Mouse (Mus musculus): ENCODE measurements around the gene Usp3. TPM values are rescaled to one million over a fixed set of nuclear protein-coding genes. Genes with fewer than 3 reads are reported as not detected.

Gene Usp3
- polyA plus RNA-seq, 1 experiment from 2014 or later: 42.7 TPM

DNA sequence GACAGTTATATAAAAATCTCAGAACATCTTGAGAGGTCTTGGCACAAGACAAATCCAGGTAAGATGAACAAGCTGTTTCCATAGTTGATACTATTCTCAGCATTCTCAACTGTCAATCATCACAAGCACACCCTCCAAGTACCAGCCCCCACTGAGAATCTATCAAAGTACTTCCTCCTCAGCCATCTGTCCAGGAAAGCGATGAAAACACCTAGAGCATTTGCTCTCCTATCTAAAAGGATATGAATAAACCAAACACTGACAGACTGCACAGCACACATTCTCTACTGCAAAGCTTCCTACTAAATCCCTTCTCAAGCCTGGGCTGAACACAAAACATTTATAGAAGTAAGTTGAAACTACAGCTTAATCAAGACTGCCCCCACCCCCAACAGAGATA lies 6.4 kb downstream of the Usp3 start:
- Histone ChIP-seq H3K9ac (ENCODE audit: low read length) (no peak overlapping the region), H3K27ac (ENCODE audit: low read length) (peak overlapping the region; percentile 55; the same call in 1 of the 2 replicates), H3K4me1 (ENCODE audit: control insufficient read depth, insufficient read depth, low read length) (peaks cover 28% of the 10 kb centered on the region), H3K36me3 (ENCODE audit: control insufficient read depth, insufficient read depth) (no peaks in the 10 kb centered on the region), H3K4me2 (ENCODE audit: low read depth, low read length) (peak overlapping the region; percentile 7), H3K9me3 (replicated peaks; ENCODE audit: control insufficient read depth, low read length) (no peaks in the 10 kb centered on the region), H3K27me3 (ENCODE audit: control insufficient read depth, insufficient read depth, low read length) (no peaks in the 10 kb centered on the region), H3K4me3 (ENCODE audit: low read length) (no peak overlapping the region)
- 0 out of 2 replicates have a peak, but pooled peaks have one; percentile 37 for ATAC-seq (replicated peaks; ENCODE audit: extremely low read depth, insufficient read depth, low FRiP score)
- WGBS: 8% methylated on average over 1 of the region's 1 CpGs

DNA sequence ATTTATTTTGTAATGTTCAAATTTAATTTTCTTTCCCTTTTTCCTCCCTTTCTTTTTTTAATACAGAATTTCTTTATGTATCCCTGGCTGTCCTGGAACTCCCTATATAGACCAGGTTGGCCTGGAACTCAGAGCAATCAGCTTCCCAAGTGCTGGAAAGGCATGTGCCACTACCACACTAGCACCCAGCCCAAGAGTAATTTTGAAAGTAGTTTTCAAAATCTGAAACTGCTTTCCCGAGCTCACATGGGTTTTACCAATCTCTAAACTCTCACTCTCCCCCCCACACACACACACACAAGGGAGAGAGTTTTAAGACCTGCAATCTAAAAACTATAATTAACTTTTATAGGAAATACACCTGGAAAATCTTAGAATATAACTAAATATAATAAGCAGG lies 7.8 kb downstream of the Usp3 start:
- no peak overlapping the region for H3K9ac ChIP-seq (ENCODE audit: low read length)
- 44% methylated on average over 1 of the region's 1 CpGs for WGBS
- H3K9me3 ChIP-seq (replicated peaks; ENCODE audit: control insufficient read depth, low read length): no peaks in the 10 kb centered on the region
- H3K4me1 ChIP-seq (ENCODE audit: control insufficient read depth, insufficient read depth, low read length): peaks cover 18% of the 10 kb centered on the region
- H3K27ac ChIP-seq (ENCODE audit: low read length): no peak overlapping the region
- ATAC-seq (replicated peaks; ENCODE audit: extremely low read depth, insufficient read depth, low FRiP score): no peak
- H3K4me2 ChIP-seq (ENCODE audit: low read depth, low read length): no peak overlapping the region
- H3K4me3 ChIP-seq (ENCODE audit: low read length): no peak overlapping the region
- no peaks in the 10 kb centered on the region for H3K27me3 ChIP-seq (ENCODE audit: control insufficient read depth, insufficient read depth, low read length)
- no peaks in the 10 kb centered on the region for H3K36me3 ChIP-seq (ENCODE audit: control insufficient read depth, insufficient read depth)

DNA sequence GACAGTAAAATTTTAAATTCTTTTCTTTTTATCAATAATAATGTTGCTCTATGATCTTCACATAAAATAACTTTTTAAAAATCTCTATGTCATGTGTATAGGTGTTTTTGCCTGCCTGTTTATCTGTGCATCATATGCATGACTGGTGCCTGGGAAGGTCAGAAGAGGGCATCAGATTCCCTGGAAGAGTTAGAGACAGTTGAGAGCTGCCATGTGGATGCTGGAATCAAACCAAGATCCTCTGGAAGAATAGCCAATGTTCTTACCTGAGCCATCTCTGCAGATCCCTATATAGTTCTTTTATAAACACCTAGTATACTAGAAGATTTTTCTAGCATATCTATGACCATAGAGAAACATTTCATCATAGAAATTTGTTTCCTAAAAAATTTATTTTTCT lies 8.8 kb downstream of the Usp3 start:
- Histone ChIP-seq H3K4me2 (ENCODE audit: low read depth, low read length) (no peak overlapping the region), H3K36me3 (ENCODE audit: control insufficient read depth, insufficient read depth) (no peaks in the 10 kb centered on the region), H3K27me3 (ENCODE audit: control insufficient read depth, insufficient read depth, low read length) (no peaks in the 10 kb centered on the region), H3K4me1 (ENCODE audit: control insufficient read depth, insufficient read depth, low read length) (peaks cover 17% of the 10 kb centered on the region), H3K4me3 (ENCODE audit: low read length) (no peak overlapping the region), H3K27ac (ENCODE audit: low read length) (no peak overlapping the region), H3K9me3 (replicated peaks; ENCODE audit: control insufficient read depth, low read length) (no peaks in the 10 kb centered on the region), H3K9ac (ENCODE audit: low read length) (no peak overlapping the region)
- ATAC-seq (replicated peaks; ENCODE audit: extremely low read depth, insufficient read depth, low FRiP score): no peak

DNA sequence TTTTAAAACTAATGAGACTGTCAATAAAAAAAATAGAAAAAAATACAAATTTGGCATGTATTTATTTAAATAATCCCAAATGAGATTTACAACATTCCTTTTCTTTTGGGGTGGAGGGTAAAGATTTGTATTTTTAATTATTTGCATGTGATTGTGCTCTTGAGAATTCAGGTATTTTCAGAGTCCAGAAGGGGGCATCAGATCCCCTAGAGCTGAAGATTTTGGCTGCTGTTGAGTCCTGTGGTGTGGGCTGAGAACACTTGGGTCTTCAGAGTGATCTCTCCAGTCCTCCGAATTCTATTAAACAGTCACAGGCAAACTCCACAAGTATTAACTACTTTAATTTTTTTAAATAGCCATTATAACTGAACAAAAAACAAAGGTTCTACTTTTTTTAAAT lies 9.7 kb downstream of the Usp3 start:
- Histone ChIP-seq H3K9ac (ENCODE audit: low read length) (no peak overlapping the region), H3K27ac (ENCODE audit: low read length) (no peak overlapping the region), H3K27me3 (ENCODE audit: control insufficient read depth, insufficient read depth, low read length) (no peaks in the 10 kb centered on the region), H3K4me2 (ENCODE audit: low read depth, low read length) (no peak overlapping the region), H3K9me3 (replicated peaks; ENCODE audit: control insufficient read depth, low read length) (no peaks in the 10 kb centered on the region), H3K36me3 (ENCODE audit: control insufficient read depth, insufficient read depth) (no peaks in the 10 kb centered on the region), H3K4me3 (ENCODE audit: low read length) (no peak overlapping the region), H3K4me1 (ENCODE audit: control insufficient read depth, insufficient read depth, low read length) (peaks cover 13% of the 10 kb centered on the region)
- WGBS: 93% methylated on average over 1 of the region's 1 CpGs
- ATAC-seq (replicated peaks; ENCODE audit: extremely low read depth, insufficient read depth, low FRiP score): no peak

DNA sequence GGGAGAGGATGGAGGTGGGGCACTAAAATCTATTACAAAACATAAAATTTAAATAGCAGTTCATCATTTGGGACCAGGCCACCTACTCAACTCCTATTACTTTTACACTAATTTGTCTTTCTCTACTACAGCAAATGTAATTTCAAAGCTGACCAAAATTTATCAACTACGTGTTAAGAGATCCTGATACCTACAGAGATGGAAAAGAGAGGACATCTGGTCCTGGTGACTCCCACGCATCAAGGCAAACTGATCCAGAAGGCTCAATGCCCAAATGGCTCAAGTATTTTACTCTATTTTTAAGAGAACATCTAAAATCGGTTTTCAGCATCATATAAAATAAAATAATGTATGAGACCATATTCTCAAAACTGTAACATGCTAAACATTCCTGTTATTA lies 11.2 kb downstream of the Usp3 start:
- ATAC-seq (replicated peaks; ENCODE audit: extremely low read depth, insufficient read depth, low FRiP score): no peak
- no peak overlapping the region for H3K4me3 ChIP-seq (ENCODE audit: low read length)
- H3K36me3 ChIP-seq (ENCODE audit: control insufficient read depth, insufficient read depth): no peaks in the 10 kb centered on the region
- peaks cover 7% of the 10 kb centered on the region for H3K4me1 ChIP-seq (ENCODE audit: control insufficient read depth, insufficient read depth, low read length)
- WGBS: 80% methylated on average over 3 of the region's 3 CpGs
- no peaks in the 10 kb centered on the region for H3K27me3 ChIP-seq (ENCODE audit: control insufficient read depth, insufficient read depth, low read length)
- no peak overlapping the region for H3K27ac ChIP-seq (ENCODE audit: low read length)
- H3K9ac ChIP-seq (ENCODE audit: low read length): no peak overlapping the region
- no peaks in the 10 kb centered on the region for H3K9me3 ChIP-seq (replicated peaks; ENCODE audit: control insufficient read depth, low read length)
- no peak overlapping the region for H3K4me2 ChIP-seq (ENCODE audit: low read depth, low read length)

DNA sequence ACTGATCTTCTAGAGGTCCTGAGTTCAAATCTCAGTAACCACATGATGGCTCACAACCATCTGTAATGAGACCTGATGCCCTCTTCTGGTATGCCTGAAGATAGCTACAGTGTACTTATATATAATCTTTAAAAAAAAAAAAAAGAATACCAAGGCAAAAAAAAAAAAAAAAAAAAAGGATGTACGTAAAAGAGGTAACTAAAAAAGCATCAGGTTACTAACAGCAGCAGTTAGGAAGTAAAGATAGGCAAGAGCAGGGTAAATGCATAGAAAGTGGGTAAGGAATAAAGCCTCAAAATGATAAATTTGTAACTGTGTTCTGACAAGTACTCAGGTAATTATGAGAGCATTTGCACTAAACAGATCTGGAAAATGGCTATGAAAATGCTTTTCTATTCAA lies 12.2 kb downstream of the Usp3 start:
- no peak for ATAC-seq (replicated peaks; ENCODE audit: extremely low read depth, insufficient read depth, low FRiP score)
- Histone ChIP-seq H3K36me3 (ENCODE audit: control insufficient read depth, insufficient read depth) (no peaks in the 10 kb centered on the region), H3K9ac (ENCODE audit: low read length) (no peak overlapping the region), H3K4me1 (ENCODE audit: control insufficient read depth, insufficient read depth, low read length) (0 out of 2 replicates have a peak, but pooled peaks cover 2% of the 10 kb centered on the region), H3K4me3 (ENCODE audit: low read length) (no peak overlapping the region), H3K4me2 (ENCODE audit: low read depth, low read length) (no peak overlapping the region), H3K27me3 (ENCODE audit: control insufficient read depth, insufficient read depth, low read length) (no peaks in the 10 kb centered on the region), H3K27ac (ENCODE audit: low read length) (no peak overlapping the region), H3K9me3 (replicated peaks; ENCODE audit: control insufficient read depth, low read length) (no peaks in the 10 kb centered on the region)
- WGBS: 83% methylated on average over 1 of the region's 1 CpGs

DNA sequence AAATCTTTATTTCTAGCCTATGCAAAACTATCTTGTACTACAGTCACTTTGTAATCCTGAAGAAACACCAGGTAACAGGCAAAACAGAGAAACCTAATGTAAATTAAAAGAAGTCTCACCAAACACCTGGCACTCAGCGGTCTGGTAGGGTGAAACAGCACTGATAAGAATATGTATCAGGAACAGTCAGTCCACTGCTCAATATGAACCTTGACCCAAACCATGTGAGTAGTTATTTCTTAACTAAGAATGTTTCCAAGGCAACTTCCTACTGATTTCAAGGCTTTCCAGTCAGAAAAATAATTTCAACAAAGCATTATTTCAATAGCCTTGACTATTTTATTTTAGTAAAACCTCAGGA lies 17.1 kb downstream of the Usp3 start:
- Histone ChIP-seq H3K36me3 (ENCODE audit: control insufficient read depth, insufficient read depth) (no peaks in the 10 kb centered on the region), H3K4me1 (ENCODE audit: control insufficient read depth, insufficient read depth, low read length) (peaks cover 11% of the 10 kb centered on the region), H3K27me3 (ENCODE audit: control insufficient read depth, insufficient read depth, low read length) (no peaks in the 10 kb centered on the region), H3K27ac (ENCODE audit: low read length) (no peak overlapping the region), H3K9ac (ENCODE audit: low read length) (no peak overlapping the region), H3K9me3 (replicated peaks; ENCODE audit: control insufficient read depth, low read length) (no peaks in the 10 kb centered on the region), H3K4me2 (ENCODE audit: low read depth, low read length) (no peak overlapping the region), H3K4me3 (ENCODE audit: low read length) (no peak overlapping the region)
- 52% methylated on average over 1 of the region's 1 CpGs for WGBS
- ATAC-seq (replicated peaks; ENCODE audit: extremely low read depth, insufficient read depth, low FRiP score): no peak

DNA sequence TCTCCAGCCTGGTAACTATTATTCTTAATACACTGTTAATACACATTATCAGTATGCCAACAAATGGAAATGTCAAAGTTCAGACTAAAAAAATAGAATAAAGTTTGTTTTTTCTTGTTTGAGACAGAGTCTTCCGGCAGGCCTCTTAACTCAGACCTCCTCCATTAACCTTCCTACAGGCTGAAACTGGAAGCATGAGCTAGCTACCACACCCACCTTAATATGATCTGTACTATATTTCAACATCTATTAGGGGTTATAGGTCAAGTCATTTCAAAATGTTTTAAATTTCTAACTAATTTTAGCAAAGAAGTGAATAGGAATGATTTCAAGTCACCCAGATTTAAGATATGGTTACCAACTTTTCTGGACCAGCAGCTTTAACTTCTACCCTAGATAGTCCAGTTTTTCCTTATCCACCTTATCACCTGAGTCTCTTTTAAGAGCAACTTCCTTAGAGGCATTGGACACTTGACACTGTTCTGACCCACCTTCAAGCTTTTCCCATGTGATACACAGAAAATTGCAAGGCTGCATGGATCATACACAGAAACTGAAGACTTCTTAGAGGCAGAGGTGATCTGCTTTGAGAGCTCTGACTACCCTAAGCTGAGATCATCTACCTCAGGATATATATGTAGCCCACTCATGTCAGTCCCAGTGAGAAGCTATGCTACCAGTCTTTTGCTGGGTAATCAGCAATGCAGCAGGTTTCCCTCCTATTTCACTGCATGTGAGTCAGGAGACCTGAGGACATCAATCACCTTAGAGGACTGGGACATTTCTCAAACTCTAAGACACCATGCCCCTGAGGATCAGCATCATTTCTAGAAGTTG lies 17.7 kb downstream of the Usp3 start:
- no peaks in the 10 kb centered on the region for H3K27me3 ChIP-seq (ENCODE audit: control insufficient read depth, insufficient read depth, low read length)
- no peak overlapping the region for H3K9ac ChIP-seq (ENCODE audit: low read length)
- 74% methylated on average over 1 of the region's 1 CpGs for WGBS
- H3K36me3 ChIP-seq (ENCODE audit: control insufficient read depth, insufficient read depth): no peaks in the 10 kb centered on the region
- ATAC-seq (replicated peaks; ENCODE audit: extremely low read depth, insufficient read depth, low FRiP score): no peak
- H3K4me3 ChIP-seq (ENCODE audit: low read length): no peak overlapping the region
- no peak overlapping the region for H3K27ac ChIP-seq (ENCODE audit: low read length)
- H3K4me1 ChIP-seq (ENCODE audit: control insufficient read depth, insufficient read depth, low read length): peaks cover 11% of the 10 kb centered on the region
- H3K4me2 ChIP-seq (ENCODE audit: low read depth, low read length): no peak overlapping the region
- H3K9me3 ChIP-seq (replicated peaks; ENCODE audit: control insufficient read depth, low read length): no peaks in the 10 kb centered on the region

DNA sequence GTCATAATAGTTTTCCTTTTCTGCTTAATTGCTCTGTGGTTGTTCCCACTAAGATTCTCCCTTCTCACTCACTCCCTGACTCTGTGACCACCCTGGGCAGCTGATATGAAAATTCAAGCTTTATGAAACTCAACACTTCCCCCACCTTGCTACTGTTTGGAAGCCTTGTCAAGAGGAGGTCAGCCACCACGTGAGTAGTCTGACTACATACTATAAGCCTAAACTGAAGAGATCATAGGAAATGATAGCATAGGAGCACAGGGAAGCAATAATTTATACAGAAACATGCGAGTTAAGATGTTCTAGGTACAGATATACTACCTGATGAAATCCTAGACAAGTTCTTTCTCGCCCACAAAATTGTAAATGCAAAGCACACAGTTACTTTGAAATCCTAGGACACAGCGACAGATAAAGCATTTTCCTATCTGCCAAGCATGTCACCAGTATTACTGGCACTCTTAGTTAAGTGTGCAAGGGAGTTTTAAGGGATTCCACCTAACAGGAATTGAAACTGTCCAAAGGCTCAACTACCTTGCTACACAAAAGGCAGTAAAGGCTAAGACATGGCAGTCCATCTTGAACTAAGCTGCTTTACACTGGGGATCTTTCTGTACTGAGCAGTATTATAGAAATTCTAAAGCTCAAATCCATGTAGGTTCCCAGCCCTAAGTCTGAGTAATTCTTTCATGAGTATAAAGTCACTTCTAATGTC lies 20.8 kb downstream of the Usp3 start:
- H3K9me3 ChIP-seq (replicated peaks; ENCODE audit: control insufficient read depth, low read length): no peaks in the 10 kb centered on the region
- no peak for ATAC-seq (replicated peaks; ENCODE audit: extremely low read depth, insufficient read depth, low FRiP score)
- 65% methylated on average over 4 of the region's 4 CpGs for WGBS

More for the DNA sequence above, 20.8 kb downstream of the Usp3 start:
- no peak overlapping the region for H3K9ac ChIP-seq (ENCODE audit: low read length)
- no peak overlapping the region for H3K27ac ChIP-seq (ENCODE audit: low read length)
- no peak overlapping the region for H3K4me2 ChIP-seq (ENCODE audit: low read depth, low read length)
- peaks cover 13% of the 10 kb centered on the region for H3K4me1 ChIP-seq (ENCODE audit: control insufficient read depth, insufficient read depth, low read length)
- H3K4me3 ChIP-seq (ENCODE audit: low read length): no peak overlapping the region
- H3K27me3 ChIP-seq (ENCODE audit: control insufficient read depth, insufficient read depth, low read length): no peaks in the 10 kb centered on the region
- no peaks in the 10 kb centered on the region for H3K36me3 ChIP-seq (ENCODE audit: control insufficient read depth, insufficient read depth)
